Comparison of ENCODE assay signal across 13 mouse cellular contexts in the genomic region with DNA sequence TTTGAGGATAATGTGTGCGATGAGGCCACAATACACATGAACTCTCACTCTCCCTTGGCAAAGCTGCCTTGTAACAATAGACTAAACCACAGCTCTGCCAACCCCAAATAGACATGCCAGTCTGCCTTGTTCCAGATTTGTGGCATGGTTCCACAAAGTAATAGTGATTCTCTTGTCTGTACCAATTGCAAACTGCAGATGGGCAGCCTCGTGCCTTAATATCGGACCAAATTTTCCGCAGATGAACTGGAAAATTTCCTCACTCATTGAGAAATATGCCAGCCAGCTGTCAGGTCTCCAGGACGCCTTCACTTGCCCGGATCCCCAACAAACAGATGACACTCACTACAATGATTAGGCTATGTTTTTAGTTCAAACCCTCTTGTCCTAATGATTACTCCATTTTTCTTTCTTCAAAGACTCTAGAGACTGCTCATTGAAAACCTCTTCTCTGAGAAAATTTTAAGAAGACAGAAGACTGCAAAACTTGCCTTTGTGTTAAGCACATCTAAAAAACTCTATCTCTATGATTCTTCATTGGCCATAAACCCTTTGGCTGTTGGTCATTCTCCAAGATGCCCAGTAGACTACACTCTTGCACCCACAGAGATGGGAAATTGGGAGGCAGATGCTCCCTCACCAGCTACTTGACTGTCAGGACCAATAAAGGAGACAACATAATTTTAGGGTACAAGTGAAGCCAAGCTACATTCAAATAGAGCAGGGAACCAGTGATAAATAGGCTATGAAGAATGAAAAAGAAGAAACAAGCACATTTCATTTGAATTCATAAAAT.
DNase-seq lines count a peak whose midpoint lies in the region; ATAC-seq and TF ChIP-seq lines count a peak whose summit lies in the region.
"Had no signal": no experiment of that assay in that cellular context is flagged by ENCODE, and none has a peak within 500 bp of the region (broad histone marks: within the 10 kb centered on the region; RNA-seq: fewer than 3 reads in every experiment).

No protein-coding gene starts in this region.

- no peaks in the 10 kb centered on the region for H3K4me1 ChIP-seq in forebrain, embryonic 14.5 days (ENCODE audit: control insufficient read depth, insufficient read depth, low read length)
- no peaks in the 10 kb centered on the region for H3K4me1 ChIP-seq in forebrain, embryonic 12.5 days
- no peaks in the 10 kb centered on the region for H3K4me1 ChIP-seq in stomach, postnatal 0 days (replicated peaks; ENCODE audit: control insufficient read depth, insufficient read depth)
- H3K4me1 ChIP-seq: embryonic facial prominence, embryonic 13.5 days; limb, embryonic 13.5 days had no signal

- H3K4me3 ChIP-seq in forebrain, embryonic 14.5 days (ENCODE audit: low read depth, low read length) = no peak overlapping the region
- H3K4me3 ChIP-seq in forebrain, embryonic 12.5 days (replicated peaks) = no peak overlapping the region
- H3K4me3 ChIP-seq in stomach, postnatal 0 days (ENCODE audit: low read depth, low read length) = no peak overlapping the region
- H3K4me3 ChIP-seq: embryonic facial prominence, embryonic 13.5 days; limb, embryonic 13.5 days had no signal

- no peak overlapping the region for H3K27ac ChIP-seq in forebrain, embryonic 14.5 days (ENCODE audit: low read depth, low read length)
- H3K27ac ChIP-seq in forebrain, embryonic 12.5 days = no peak overlapping the region
- H3K27ac ChIP-seq in stomach, postnatal 0 days (replicated peaks) = no peak overlapping the region
- H3K27ac ChIP-seq: embryonic facial prominence, embryonic 13.5 days; limb, embryonic 13.5 days had no signal

- DNase-seq in forebrain, embryonic 14.5 days (ENCODE audit: low spot score) = peak; percentile 36
- DNase-seq in retina, adult 2 months (ENCODE audit: low read depth, low spot score) = peak; percentile 26
- DNase-seq in retina, postnatal 1 day = no peak
- DNase-seq in layer of hippocampus, adult 18-20 months (ENCODE audit: low spot score in 2 of 2) = peak; percentile 64 to 73
- DNase-seq in stomach, postnatal 0 days (ENCODE audit: low spot score) = no peak
- DNase-seq in ovary, adult 18-20 months (ENCODE audit: low spot score) = no peak
- DNase-seq in thymus, postnatal 0 days (ENCODE audit: low spot score) = no peak
- DNase-seq: adrenal gland, adult 2 months; kidney, adult 11 months; liver, postnatal 0 days had no signal

- TF ChIP-seq EP300 in stomach, postnatal 0 days (optimal IDR thresholded peaks at IDR 0.05) = no peak

- H3K9me3 ChIP-seq in forebrain, embryonic 14.5 days (replicated peaks; ENCODE audit: control insufficient read depth, low read length) = no peaks in the 10 kb centered on the region
- H3K9me3 ChIP-seq in forebrain, embryonic 12.5 days = no peaks in the 10 kb centered on the region
- no peaks in the 10 kb centered on the region for H3K9me3 ChIP-seq in stomach, postnatal 0 days (ENCODE audit: control insufficient read depth, low read length)
- H3K9me3 ChIP-seq: embryonic facial prominence, embryonic 13.5 days; limb, embryonic 13.5 days had no signal

- no peak overlapping the region for H3K9ac ChIP-seq in forebrain, embryonic 14.5 days (ENCODE audit: low read length)
- no peak overlapping the region for H3K9ac ChIP-seq in forebrain, embryonic 12.5 days
- H3K9ac ChIP-seq in stomach, postnatal 0 days (ENCODE audit: low read length) = no peak overlapping the region
- H3K9ac ChIP-seq: embryonic facial prominence, embryonic 13.5 days; limb, embryonic 13.5 days; liver, postnatal 0 days had no signal

- no peaks in the 10 kb centered on the region for H3K27me3 ChIP-seq in forebrain, embryonic 14.5 days (replicated peaks; ENCODE audit: control insufficient read depth, insufficient read depth, low read length)
- no peaks in the 10 kb centered on the region for H3K27me3 ChIP-seq in forebrain, embryonic 12.5 days
- H3K27me3 ChIP-seq in stomach, postnatal 0 days (ENCODE audit: control insufficient read depth, insufficient read depth, low read length) = no peaks in the 10 kb centered on the region
- H3K27me3 ChIP-seq: embryonic facial prominence, embryonic 13.5 days; limb, embryonic 13.5 days had no signal

- no peak for TF ChIP-seq CTCF in stomach, postnatal 0 days (IDR thresholded peaks at IDR 0.05; ENCODE audit: low read depth)

- no peaks in the 10 kb centered on the region for H3K36me3 ChIP-seq in forebrain, embryonic 14.5 days (ENCODE audit: control insufficient read depth, insufficient read depth, low read length)
- no peaks in the 10 kb centered on the region for H3K36me3 ChIP-seq in forebrain, embryonic 12.5 days (replicated peaks)
- no peaks in the 10 kb centered on the region for H3K36me3 ChIP-seq in stomach, postnatal 0 days (ENCODE audit: control insufficient read depth, insufficient read depth, low read length)
- H3K36me3 ChIP-seq: embryonic facial prominence, embryonic 13.5 days; limb, embryonic 13.5 days had no signal

- 84% methylated on average over 6 of the region's 6 CpGs for WGBS in forebrain, embryonic 14.5 days
- WGBS in forebrain, embryonic 12.5 days = 94% methylated on average over 6 of the region's 6 CpGs
- 92% methylated on average over 6 of the region's 6 CpGs for WGBS in stomach, postnatal 0 days

- no peak overlapping the region for H3K4me2 ChIP-seq in forebrain, embryonic 14.5 days (ENCODE audit: low read length)
- no peak overlapping the region for H3K4me2 ChIP-seq in forebrain, embryonic 12.5 days
- no peak overlapping the region for H3K4me2 ChIP-seq in stomach, postnatal 0 days (replicated peaks; ENCODE audit: low read depth)
- H3K4me2 ChIP-seq: embryonic facial prominence, embryonic 13.5 days; limb, embryonic 13.5 days had no signal

- peak; percentile 26; the same call in 1 of the 2 replicates for ATAC-seq in forebrain, embryonic 14.5 days
- no peak for ATAC-seq in forebrain, embryonic 12.5 days (ENCODE audit: low FRiP score)
- no peak for ATAC-seq in stomach, postnatal 0 days (ENCODE audit: low FRiP score, low TSS enrichment)
- ATAC-seq: liver, postnatal 0 days had no signal

Comparison
In these comparisons a context has a peak if more than half of its experiments do, and no peak if none do; other contexts are left out.
1. DNase-seq: peak in forebrain, embryonic 14.5 days (single experiment), retina, adult 2 months (single experiment) and layer of hippocampus, adult 18-20 months (2 of 2); none in retina, postnatal 1 day (single experiment), stomach, postnatal 0 days (single experiment), ovary, adult 18-20 months (single experiment) and thymus, postnatal 0 days (single experiment).